Mouse (Mus musculus): ENCODE results near the gene Ccdc171.

Gene Ccdc171

DNA sequence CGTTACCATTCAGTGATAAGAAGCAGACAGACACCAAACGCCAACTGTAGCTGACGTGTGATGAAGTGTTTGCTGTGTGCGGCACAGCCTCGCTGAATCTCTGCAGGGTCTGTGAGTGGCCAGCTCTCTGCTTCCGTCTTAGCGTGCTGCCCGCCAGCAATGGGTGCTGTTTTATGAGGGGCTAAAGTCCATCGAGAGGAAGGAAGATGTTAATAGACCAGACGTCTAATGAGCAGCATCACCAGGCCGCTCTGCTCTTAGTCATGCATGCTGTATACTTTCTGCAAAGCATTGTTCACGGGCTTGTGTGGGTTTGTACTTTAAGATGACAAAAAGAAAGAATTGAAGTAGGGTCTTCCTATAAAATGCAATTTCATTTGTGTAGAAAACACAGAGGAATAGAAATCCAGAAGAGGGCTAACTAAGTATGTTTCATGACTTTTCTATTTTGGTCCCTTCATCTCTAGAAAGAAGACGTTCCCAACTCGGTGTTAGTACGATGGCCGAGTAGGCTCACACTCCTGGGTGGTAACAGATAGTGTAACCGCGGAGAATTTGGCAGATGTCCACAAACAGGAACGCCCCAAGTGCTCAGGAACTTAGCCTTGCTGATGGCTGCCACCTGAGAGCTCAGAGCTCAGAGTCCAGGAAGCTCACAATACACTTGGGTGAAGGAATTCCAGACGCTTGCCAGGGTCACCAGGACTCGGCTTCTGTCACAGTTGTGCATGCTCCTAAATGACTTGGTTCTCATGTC is 273.5 kb downstream of the Ccdc171 start:
- no peak for DNase-seq

DNA sequence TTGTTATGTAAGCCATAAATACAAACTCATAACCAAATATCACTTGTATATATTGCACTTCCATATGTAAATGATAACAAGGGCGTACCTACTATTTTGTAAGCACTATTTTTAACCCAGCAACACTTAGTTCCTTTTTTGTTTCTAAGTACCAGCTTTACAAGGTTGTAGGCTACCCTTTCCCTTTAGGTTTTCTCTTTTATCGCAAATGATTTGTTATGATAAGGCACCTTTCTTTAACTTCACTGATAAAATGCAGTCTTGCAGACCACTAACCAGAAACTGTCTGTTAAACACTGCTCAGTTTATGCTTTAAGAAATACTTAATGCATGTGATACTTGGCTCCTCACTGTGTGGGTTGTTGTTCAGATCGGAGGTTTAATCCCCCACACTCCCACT is 275.1 kb downstream of the Ccdc171 start:
- DNase-seq: no peak

DNA sequence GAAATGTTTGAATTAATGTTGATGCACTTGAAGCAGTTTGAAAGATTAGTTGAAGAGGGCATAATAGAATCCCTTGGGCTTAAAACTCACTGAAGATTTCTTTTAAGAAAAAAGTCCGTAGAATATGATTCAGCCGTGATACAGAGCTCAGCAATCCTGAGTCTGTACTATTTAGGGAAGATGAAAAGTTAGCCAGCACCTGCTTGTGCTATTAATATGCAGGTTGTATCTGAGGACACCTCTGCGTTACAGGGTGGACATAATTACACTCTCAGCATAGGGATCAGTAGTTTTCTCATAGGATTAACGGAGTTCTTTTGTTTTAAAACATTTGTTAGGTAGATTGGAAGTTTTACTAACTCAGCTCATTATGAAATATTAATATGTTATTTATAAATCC is 291.6 kb downstream of the Ccdc171 start:
- DNase-seq: no peak

DNA sequence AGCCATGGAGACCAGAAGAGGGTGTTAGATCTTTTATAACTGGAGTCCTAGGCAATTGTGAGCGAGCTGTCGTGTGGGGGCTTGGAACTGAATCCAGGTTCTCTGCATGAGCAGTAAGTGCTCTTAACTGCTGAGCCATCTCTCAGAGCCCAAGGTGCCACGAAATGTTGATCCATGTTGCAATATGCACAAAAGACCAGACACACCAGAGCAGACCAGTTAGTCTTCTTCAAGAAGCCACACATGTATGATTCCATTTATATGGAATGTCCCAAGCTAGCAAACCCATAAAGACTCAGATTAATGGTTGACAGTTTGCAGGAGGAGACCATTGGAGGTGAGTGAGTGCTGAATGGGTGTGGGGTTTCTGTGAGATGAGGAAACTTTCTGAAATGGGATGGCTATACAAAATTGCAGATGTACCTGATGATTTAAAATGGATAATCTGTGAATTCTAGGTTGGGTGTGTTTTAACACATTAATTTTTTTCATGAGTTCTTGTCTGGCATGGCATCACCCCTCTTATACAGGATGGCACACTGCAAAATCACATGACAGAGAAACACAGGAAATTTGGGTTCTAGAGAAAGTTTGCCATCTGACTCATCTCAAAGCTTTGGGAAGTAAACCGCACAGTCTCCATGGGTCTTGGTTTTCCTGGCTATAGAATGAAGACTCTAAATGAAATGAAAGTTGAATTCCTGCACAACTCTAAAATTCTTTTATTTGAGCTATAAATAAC is 304.5 kb downstream of the Ccdc171 start:
- no peak for DNase-seq

DNA sequence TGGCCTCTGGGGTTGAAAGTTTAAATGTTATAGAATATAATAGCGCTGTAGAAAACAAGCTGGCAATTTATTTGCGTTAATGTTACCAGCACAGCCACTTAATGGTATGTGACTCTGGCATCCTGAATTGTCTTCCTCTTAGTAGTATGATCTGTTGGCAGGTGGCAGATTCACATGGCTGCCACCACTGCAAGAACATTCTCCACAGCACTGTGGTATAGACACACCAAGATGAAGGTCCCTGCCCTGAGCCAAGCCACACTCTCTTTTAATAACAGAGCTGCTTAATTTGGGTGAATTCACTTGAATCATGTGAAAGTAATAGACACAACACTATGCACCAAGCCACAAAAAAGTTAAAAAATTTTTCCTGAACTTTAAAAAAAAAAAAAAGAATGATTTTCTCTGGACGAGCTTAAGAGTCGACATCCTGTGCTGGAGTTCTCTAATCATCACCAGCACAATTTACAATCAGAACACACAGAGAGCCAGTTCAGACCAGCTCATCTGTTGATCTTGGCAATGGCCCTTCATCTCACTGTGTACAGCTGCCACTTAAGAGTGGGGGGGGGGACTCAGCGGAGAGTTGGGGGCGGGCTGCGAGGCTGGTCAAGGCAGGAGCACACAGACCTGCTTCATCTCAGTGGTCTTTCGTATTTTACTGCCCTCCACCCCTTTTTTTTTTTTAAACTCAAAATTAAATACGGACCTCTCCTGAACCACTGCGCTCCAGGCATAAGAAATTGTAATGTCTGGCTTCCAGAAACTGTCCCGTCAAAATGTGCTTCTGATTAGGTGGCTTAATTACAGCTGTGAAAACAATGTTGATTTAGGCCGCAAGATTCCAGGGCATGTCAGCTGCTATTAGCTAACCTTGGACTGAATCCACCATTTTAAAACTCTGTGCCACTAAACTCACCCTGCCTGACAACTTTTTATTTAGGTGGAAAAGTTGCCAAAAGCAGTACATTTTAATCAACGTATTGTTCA is 305.8 kb downstream of the Ccdc171 start:
- peak; percentile 41 for DNase-seq

DNA sequence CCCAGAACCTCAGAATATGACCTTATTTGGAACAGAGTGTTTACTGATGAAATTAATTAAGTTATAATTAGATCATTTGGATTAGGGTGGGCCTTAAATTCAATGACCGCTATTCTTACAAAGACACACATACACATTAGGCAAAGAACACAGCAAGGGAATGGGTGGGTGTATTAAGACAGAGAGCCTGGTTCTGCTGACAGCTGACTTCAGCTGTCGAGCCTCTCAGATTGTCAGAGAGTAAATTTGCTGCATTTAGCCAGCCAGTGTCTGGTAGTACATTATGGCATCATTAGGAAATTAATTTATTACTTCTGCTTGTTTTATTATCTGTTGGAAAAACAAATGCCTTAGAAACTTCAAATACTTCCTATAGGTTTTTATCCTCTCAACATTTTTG is 313.7 kb downstream of the Ccdc171 start:
- DNase-seq: no peak

DNA sequence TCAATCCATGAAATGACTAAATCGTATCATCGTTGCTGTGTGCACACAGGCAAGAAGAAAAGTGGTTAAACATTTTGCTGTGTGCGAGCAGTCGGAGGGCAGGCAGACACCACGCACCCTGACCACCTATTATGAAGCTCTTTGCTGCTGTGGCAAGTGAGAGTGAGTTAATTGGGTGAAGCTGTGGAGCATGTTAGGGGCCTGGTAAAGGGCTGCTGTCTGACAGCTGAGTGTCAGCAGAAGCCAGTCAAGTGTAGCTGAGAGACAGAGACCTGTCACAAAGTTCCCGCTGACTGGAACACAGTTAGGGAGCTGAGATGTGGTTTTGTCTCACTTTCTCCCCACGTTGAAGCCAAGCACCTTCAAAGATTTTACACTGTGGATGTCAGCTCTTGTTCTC is 321.0 kb downstream of the Ccdc171 start:
- DNase-seq: peak; percentile 37

DNA sequence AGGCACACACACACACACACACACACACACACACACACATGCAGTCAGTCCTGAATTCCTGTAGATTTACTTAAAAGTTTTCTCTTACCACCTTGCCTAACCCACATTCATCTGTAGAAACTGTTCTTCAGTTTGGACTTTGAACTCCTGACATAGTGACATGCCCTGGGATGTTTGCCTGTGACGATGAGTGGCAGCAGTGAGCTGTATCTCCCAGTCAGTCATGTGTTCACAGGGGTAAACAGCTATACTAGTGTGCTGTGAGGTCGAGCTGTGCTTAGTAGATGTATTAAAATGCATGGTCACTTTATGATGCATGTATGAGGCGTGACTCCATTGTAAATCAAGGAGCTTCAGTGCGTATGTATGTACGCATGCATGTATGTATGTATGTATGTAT is 328.5 kb downstream of the Ccdc171 start:
- DNase-seq: no peak

DNA sequence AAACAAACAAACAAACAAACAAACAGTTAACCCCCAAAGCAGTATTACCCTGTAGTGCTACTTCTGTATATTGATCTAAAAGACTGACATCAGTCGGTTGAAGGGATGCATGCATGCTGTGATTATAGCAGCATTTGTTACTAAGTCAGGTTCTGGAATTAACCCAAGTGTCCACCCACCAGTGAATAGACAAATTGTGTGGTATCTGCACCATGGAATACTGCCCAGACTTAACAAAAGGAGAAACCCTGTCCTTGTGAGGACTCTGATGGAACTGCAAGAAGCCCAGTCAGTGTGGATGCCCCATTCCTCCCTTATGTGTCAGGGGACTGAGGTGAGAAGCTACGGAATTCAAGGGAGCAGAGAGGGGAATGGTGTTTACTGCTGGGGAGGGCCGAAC is 336.4 kb downstream of the Ccdc171 start:
- no peak for DNase-seq

DNA sequence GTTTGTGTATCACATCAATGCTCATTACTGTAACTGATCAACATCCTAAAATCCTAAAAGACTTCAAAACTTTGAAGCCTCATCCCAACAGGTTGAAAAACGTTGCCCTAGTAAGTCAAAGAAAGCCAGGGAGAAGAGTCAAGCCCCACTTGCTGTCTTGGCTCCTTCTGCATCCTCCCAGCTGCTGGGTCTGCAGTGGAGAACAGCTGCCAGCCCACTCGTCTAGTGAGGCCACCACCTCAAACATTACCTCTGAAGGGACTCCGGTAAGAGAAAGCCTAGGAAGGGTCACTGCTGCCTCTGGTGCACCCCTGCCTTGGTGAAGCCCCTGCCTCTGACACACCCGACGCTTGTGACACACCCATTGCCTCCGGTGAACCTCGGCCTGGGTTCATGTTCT is 336.9 kb downstream of the Ccdc171 start:
- DNase-seq: no peak

DNA sequence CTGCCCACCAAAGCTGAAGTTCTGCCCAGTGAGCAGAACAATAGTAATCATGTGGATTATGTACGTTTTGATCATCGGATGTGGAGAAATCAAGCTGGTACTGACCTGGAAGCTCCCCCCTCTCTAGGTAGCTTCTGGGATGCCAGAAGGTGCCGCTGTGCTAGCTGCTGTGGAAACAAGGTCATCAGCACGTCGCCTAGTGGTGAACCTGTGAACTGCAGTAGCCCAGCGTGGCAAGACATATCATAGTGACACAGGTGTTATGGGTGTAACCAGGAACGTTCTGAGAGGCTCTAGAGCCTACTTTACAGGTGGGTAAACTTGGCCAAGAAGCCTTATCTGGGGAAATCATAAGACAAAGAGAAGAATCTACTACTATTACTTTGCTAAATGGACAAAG is 351.3 kb downstream of the Ccdc171 start:
- DNase-seq: no peak

DNA sequence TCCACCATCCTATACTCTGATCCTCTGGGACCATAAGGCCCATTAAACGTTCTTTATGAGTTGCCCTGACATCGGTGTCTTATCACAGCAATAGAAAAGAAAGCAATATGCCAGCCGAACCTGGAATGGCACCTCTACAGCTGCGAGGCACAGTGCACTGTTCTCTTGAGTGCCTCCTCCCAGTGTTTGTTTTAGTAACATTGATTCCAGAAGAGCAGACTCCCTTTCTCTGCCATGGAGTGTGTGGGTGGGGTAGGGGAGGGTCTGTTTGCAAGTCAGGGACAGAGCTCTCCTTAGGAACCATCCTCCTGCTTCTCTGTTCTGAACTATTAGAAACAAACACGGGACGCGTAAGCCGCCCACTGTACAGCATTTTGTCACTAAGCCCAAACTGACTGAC is 352.9 kb downstream of the Ccdc171 start:
- DNase-seq: no peak

DNA sequence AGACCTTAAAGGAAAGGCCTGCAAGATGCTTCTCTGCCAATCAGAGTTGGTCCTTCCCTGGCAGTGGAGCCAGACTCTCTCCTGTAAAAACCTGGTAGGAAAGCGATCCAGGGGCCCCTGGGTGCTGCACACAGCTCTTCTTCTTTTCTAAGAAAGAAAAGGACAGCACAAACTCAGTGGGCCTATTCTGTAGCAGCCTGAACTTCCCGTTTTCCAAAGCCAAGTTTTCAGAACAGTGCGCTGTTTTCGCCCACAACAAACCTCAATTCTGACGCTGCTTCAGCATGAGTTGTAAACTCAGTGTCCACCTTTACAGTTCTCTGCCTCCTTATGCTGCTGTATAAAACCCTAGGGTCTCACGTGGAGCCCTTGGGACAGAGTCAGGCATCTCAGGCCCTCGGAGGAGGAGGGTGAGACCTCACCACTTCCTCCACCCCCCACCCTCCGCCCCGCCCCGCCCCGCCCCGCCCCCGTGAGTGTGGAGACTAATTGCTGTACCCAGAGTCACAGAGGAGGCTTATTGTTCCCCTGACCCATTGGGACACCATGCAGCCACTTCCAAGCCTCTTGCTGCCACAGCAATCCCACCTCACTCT is 363.2 kb downstream of the Ccdc171 start:
- no peak for DNase-seq

DNA sequence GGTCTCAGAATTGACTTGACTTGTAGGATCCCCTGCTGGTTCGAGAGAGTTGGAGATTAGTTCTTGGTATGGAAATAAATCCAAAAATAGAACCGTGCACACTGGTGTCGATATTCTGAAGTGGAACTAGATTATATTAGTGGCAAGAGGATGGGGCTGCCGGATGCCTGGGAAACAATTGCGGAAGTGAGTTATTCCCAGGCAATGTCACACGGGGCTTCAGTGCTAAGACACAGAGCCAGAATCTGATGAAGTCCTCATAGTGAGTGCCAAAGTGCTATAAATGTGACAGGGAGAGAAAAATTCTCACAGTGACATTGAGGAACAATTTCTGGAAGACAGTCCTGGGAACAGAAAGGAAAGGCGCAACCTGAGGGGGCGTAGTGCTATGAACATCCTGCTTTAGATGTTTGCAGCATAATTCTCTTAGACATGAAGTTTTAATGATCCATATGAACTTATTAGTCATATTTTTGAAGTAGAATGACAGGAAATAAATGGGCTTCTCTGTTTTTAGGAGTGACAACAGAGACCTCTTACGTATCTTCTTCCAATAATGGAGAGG is 376.8 kb downstream of the Ccdc171 start:
- no peak for DNase-seq
